Mouse (Mus musculus) retina, postnatal 1 day (tissue): Measurements from ENCODE around the gene Itih2.
A peak's percentile ranks its signal among the peaks of the same experiment; 100 is the strongest.

ENCODE experiments used
- DNase-seq: peaks from one replicate; pipeline ENCODE4 v3.0.0-alpha.2; 2012

Itih2 gene

DNA sequence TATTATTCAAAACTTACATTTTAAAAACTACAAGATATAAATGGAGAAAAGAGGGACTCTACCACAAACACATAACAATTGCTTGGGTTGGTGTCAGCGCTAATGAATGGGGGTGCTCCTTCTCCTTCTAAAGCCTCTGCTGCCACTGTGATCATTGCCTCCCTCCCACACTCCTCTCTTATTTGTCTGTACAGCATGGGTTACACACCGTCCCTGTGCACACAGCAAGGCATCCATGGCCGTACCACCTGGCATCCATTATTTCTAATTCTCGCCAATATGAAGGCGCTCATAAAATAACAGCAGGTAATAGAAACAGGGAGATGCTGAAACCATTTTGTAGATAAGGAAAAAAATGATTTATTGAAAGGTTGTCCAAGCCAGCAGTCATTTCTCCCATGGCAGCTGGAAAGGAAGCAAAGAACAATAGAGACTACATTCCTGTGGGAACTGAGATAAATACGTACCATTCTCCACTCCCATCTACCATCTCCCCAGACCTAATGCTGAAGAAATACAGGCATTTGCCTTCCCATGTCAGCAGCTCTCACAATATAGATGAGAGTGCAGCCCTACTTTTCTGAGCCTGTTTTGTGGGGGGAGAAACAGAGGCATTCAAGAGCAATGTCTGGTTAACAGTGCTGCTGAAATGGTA, 22.5 kb downstream of the Itih2 start:
- no peak for DNase-seq

DNA sequence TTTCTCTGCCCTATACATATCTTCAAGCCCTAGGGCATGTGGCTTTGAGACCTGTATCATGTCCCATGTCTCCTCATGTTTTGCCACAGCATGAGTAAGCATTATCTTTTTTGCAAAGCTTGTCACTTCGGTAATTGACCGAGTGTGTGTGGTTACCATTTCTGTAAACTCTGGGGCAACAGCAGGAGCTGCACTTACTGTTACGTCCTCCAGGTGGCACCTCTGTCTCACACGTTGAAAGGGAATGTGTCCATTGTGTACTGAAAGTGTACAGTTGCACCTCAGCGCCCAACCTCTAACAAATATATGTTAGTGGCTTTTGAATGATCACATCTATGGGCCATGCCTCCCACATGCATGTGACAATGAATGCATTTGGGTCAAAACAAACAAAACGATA, 30.0 kb downstream of the Itih2 start:
- peak; percentile 58 for DNase-seq

DNA sequence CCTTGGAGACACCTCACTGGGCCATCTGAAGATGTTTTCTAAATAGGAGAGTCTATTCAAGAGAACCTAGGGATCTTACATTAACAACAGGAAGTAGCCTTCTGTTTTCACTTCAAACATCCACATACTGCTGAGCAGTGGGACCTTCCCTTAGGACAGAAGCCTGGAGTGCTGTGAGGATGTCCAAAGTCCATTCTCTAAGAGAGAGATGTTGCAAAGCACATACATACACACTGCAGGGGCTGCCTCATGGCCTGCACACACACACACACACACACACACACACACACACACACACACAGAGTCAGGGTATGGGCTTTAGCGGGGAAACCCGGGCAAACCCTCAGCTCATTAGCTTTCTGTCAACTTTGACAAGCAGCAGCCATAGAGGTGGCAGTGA, 30.7 kb downstream of the Itih2 start:
- no peak for DNase-seq

DNA sequence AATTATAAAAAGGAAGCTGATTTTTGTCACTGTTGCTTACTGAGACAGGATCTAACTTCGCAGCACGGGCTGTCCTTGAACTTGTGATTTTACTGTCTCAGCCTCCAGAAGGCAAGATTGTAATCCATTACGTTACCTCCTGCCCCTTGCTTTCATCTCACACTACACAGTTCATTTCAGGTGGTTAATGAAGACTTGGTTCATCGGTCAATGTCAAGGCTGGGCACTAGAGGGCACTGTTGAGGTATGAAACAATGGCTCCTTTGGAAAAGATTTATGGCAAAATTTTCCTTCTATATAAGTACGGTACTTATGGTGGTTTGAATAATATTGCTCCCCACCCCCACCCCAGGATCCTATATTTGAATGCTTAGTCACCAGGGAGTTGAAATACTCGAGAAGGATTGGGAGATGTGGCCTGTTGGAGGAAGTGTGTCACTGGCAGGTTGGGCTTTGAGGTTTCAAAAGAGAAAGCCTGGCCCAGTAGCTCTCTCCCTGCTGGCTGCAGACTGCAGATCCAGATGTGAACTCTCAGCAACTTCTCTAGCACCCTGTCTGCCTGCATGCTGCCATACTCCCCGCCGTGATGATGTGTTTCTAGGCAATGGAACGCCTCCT, 32.5 kb downstream of the Itih2 start:
- DNase-seq: peak; percentile 72

DNA sequence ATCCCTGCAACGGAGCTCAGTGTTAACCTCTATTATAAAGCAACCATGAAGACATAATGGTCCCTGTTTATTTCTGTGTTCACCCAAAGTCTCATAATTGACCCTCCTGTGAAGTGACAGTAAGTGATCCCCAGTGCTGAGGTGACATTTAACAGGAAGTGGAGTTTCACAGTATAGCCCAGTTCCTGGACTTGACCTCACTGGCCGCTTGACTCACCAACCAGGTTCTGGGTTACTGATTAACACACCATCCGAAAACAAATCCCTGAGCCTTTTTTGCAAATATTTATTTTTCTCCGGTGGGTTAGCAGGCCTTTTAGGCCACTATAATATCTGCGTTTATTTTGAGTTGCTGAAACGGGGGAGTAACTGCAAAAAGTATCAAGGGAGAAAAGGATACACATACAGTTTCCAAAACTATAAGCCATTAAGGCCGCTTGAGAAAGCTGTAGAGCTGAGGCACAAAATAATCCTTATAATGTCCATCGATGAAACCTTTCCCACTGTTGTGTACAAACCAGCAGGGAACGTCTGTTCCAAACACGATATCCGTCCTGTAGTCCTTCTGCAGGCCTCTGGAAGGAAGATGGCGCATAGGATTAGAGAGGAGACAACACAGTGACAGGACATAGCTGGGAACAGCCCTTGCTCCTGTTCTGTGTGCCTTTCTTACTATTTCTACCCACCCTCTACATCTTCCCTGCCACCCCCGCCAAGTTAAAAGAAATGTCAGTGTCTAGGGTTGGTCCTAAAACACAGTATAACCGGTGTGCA, 36.7 kb downstream of the Itih2 start:
- DNase-seq: no peak

DNA sequence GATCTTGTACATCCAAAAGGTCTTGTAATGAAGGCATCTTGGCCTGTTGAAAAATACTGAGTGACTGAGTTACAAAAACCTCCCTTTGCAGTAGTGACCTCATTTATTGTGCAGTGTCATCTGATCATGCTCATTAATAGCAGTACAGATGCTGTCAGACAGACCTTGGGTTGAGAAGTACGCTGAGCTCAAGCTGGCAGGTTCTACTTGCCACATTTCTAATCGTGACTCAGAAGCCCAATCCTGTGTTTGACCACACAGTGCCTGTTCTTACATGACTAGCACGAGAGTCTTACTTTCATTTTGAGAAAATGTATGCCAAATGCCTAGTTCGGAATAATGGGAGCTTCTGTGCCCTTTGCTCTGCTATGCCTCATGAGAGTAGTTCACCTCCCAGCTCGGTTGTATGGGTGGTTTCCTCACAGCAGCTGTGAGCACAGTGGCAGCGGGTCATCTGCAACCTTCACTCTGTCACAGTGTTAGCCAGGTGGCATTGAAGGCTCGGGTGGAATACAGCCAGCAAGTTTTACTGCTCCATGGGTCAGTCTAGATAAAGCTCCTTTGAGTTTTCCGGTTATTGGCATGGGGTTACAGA, 43.8 kb downstream of the Itih2 start:
- DNase-seq: no peak

DNA sequence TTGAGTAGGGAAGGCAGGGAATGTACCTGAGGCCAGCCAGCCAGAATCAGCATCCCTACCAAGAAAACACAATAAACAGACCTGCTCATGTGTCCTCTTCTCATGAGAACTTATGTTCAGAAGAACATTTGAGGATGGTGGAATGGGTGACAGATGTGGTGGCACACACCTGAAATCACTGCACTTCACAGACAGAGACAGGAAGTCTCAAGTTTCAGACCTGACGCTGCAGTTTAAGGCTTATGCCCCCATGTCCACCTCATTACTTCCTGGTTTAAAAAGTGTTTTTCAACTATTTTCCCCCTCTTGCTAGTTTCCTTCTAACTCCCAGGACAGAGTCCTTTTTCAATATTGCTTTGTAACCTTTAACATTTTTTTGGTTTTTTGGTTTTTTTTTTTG, 48.5 kb downstream of the Itih2 start:
- no peak for DNase-seq

DNA sequence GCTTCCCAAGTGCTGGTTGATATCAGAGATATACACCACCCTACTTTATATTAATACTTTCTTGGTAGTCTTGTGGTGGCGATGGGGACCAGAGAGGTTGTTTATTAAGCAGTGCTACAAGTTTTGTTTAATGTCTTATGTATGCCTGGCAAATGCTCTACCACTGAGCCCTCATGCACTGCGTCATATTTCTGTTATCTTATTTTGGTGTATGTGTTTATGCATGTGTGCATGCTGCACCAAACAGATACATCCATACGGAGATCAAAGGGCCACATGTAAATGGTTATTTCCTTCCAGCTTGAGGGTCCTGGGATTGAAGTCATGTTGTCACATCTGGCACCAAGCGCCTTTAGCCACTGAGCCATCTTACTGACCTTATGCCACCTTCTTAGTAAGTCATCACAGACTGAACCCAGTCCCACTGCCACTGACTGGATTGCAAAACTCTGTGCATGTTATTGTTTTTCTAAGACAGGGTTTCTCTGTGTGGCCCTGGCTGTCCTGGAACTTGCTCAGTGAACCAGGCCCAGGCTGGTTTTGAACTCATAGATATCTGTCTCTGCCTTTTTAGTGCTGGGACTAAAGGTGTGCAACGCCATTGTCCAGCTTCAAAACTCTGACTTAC, 49.6 kb downstream of the Itih2 start:
- no peak for DNase-seq

DNA sequence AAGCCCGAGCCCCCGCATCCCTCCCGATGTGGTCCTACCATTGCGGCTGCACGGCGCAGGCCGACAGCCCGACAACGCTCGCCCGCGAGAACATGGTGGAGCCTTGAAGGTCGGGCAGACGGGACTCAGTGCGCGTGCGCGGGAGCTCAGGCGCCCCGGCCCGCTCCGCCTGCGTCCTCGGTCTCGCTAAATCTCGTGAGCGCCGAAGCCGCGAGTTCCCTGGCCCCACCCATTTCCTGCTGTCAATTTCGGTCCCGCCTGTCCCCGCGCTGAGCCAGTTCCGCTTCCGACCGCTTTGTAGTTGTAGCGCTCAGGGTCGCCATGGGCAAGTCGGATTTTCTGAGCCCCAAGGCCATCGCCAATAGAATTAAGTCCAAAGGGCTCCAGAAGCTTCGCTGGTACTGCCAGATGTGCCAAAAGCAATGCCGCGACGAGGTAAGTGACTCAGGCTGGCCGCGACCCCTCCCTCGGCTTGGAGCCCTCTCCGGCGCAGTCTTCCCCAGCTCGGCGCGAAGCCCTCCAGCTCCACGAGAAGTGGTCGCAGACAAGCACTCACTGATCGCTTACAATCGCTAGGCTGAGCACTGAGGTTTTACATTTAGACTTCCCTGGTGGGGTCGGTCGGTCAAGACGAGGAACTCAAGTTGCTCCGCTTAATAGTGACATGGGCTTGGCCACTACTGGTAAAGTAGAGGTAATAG, 50.7 kb downstream of the Itih2 start, which contains the start of the genes Atp5c1 and Kin:
Gene Atp5c1, minus strand, starts transcription at position 201 of the 701 bp plus-strand sequence.
Gene Kin, plus strand, starts transcription at position 284 of the 701 bp plus-strand sequence.
- DNase-seq: peak; percentile 98

DNA sequence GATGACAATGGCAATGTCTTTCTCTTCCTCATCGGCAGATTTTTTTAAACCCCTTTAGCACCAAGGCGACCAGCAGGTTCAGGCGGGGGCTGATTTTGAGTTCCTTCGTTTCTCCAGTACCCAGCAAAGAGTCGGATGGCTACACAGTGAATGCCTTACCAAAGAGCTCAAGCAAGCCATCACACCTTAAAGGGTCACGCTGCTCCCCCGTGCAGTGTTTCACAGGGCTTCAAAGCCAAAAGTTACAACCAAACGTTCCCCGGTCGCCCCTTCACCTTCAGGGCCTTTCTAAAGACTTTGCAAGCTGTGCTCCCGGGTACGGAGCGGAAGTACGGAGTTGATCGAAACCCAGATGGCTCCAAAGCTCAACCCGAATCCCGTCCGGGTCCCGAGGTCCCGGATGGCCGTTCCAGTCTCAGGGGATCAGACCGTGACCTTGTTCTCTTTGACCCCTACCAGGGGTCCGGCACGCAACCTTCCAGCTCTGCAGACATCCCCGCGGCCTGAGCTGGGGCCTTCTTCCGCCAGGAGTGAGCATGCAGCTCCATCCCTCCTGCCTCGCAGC, 51.4 kb downstream of the Itih2 start:
- DNase-seq: no peak

DNA sequence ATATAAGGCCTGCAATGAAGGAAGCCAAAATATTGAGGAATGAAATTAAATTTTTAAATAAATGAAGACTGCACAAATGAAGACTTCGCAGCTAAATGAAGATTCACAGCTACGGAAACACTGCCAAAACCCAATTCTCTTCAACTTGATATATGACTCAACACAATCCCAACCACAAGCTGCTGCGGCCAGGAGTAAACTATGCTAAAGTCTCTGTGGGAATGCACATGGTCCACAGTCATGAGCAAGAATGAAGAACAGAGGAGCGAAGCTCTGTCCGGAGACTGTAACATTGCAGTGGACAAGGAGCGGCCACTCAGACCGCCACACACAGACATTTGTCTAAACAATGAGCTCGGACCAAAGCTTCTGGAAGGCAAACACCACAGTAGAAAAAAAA, 54.5 kb downstream of the Itih2 start:
- no peak for DNase-seq

DNA sequence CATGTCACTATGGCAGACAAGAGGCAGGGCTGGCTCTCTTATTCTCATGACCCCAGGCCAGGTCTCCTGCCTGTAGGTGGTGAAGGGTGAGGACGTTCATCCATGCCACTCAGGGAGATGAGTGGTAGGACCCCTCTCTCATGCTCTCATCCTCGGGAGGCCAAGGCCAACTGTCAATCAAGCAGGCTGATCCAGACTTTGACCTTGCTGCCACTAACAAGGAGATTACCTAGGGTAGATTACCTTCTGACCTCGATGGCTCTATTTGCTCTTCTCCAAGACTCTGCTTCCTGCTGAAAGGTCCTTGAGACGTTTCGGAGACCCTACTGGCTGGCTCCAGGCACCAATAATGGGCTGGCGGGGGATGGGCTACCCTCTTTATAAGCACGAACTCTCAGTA, 56.7 kb downstream of the Itih2 start:
- peak; percentile 5 for DNase-seq

DNA sequence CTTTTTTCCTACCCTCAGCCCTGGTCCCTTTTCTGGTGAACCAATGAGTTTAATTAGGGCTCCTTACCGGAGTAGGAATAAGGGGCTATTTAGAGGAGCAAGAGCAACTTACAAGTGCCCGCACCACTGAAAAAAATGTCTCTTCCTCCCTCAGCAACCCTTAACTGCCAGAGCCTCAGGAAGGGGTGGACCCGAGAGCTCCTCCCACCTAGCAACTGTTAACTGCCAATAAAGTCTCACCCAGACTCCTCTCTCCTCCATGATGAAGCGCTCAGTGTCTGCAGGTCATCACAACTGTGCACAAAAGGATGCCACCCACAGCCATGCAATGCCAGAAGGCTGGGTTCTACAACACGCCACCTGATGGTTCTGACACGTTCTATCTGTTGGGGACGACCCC, 59.4 kb downstream of the Itih2 start:
- no peak for DNase-seq

DNA sequence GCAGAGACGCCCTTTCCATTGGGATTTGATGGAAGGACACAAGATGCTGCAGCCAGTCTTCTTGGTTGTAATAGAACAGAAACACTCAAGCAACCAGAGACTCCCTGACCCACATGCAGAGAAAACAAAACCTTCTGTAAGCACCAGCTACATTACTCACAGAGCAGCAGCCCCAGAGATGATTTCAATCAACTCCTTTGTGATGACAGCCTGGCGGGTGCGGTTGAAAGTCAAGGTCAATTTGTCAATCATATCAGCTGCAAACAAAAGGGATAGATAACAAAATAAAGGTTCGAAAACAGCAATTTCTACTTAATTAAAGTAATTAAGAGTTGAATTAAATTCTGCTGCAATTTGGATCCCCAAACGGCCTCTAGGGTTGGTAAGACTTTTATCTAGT, 72.4 kb downstream of the Itih2 start:
- no peak for DNase-seq

DNA sequence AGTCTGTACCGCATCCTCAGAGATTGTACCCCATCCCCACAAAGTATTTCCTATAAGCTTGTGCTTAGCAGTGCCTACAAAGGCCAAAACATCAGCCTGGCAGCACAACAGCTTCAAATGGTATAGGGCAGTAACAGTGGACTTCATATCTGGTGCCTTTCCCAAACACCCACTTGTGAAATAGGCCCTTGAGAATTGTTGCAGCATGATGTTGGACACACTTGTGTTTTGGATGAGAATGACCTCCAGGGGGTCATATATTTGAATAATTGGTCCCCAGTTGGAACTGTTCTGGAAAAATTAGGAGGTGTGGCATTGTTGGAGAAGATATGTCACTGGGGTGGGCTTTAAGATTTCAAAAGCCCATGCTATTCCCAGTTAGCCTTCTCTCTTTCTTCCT, 79.2 kb downstream of the Itih2 start:
- DNase-seq: no peak

DNA sequence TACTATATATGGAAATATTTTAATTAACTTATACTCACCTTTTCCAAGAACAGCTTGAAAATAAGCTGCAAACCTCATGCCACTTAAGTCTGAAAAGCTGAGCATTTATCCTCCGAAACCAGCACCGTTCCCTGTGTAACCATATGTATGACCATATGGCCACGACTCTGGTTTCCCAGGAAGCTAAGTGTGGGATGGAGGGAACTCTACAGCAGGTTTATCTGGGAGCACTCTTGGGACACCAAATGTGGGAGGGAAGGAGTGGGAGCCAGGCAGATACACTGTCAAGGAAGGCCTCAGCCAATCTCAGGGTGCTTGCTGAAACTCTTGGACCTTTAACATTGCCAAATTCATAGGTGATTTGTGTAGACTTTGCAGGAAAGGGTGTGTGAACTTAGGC, 80.3 kb downstream of the Itih2 start:
- DNase-seq: no peak

DNA sequence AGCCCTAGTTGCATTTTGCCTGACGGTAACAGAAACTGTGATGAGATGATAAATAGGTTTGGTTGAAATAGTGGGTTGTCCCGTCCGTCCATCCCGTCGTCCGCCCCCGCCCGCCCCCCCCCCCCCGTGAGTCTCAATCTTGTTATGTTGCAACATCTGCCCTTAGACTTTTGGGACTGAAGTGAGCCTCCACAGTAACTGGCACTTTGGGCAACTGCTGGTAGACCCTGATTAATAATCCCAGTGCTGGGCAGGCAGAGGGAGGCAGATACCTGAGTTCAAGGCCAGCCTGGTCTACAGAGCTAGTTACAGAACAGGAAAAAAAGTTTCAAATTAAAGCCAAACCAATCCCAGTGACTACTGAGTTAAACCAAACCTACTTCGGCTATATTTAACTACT, 81.7 kb downstream of the Itih2 start:
- no peak for DNase-seq

DNA sequence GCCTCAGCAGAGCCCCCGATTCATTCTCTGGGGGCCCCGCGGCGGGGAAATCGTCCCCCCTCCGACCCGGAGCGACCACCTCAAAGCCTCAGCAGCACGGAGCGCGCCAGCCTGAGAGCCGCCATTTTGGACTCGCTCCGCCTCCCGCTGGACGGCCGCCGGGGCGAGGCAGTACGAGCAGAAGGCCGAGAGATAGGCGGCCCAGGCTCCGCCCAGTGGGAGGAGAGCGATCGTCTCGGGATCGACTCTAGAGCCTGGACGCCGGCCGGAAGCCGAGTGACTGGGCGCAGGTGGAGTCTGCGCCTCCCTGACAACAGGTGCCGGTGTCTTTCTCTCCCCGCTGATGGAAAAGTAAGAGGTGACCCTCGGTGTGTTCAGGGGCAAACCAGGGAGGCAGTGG, 82.7 kb downstream of the Itih2 start, which contains the start of gene Taf3:
Gene Taf3, minus strand, starts transcription at position 136 of the 400 bp plus-strand sequence.
- peak; percentile 95 for DNase-seq

DNA sequence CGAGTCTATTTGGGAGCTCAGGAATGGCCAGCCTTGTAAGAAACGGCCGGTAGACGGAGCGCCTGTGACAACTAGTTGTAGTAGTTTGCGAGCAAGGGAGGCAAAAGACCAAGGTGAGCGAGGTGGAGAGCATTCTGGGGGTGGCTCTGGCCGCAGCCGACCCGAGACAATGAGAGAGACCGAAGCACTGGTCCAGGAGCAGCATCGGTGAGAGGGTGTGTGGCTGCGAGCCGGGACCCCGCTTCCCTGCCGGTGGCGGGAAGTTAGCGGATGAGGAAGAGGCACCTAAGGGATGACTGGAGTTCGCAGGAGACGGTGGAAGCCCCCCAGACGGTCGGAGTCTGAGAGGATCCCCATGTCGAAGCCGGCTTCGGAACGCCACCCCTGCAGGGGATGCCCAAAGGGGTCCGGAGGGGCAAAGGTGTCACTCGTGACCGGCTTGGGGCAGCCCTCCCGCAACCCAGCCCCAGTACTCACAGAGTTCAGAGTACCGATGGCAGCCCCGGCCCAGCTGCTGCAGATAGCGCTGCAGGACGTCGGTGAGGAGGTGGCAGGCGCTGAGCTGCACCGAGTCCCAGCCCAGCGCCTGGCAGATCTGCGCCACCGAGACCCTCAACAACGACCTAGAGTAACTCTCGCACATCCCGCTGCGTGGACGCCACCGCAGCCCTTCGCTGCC, 83.3 kb downstream of the Itih2 start:
- DNase-seq: peak; percentile 39
